Mouse (Mus musculus) adrenal gland, postnatal 4 days (tissue): Measurements from ENCODE around the gene Ccdc142. TPM values are rescaled to one million over a fixed set of nuclear protein-coding genes. Genes with fewer than 3 reads are reported as not detected.
A peak's percentile ranks its signal among the peaks of the same experiment; 100 is the strongest.

Experiments
- DNase-seq, 2 experiments: peaks; one replicate each; pipeline ENCODE4 v3.0.0; 2021 to 2022; ENCODE audit warnings: low spot score in 2 of 2, mixed read lengths in 2 of 2
- microRNA-seq: library from miRNA; unstranded; fragments of <30 nt; microRNA quantifications from one replicate; pipeline ENCODE4 v1.2.0, GENCODE M21; 2021
- total RNA-seq, 2 experiments: library from RNA; stranded (reverse); gene quantifications; 2 replicates each; pipeline ENCODE4 v1.2.3; 2021

The Ccdc142 gene
- total RNA-seq, 2 experiments from 2014 or later, result 10.0 to 15.7 TPM

DNA sequence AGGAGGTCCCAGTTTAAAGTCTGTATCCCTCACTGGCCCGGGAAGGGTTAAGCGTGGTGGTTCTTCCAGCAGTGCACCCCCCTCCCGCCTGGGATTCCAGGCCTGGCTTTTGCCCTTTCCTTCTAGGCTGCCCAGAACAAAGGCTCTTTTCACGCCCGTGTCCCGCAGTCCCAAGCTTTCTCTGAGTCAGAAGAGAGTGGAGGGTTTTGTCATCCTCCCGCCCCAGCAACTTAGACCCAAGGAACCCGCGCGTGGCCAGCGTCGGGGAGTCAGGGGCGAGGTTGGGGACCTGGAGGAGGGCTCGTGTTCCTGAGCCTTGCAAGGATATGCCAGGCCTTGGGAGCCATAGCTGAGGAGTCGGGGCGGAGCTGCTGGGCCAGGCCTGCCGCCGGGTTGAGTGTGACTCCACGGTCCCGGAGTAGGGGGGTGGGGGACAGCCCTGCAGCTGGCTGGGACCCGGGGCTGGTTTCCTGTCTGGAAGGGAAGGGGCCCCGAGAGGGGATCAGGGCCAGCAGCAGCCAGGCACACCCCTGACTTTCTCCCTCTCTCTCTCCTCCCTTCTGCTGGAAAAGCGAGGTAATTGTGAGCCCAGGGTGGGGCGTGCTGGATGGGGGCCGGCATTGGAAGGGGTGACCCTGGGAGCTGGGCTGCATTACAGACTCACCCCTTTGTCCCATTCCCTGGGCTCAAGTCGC is 35.6 kb downstream of the Ccdc142 start:
- DNase-seq, result peak in 1 of 2 experiments; percentile 60

DNA sequence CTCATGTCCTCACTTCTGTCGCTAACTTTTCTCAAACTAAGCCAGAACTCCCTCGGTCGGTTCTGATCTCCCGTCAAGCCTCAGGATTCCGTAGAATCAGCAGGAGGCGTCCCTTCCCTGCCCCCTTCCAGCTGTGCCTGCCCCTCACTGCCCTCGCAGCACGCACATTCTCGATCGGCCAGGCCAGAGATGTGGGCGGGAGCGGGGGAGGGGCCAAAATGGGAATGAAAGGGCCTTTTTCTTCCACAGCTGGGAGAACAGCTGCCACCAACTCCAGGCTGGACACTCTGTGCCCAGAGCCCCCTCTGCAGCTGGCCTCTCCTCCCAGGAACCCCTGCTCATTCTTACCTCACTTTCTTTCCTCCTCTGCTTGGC is 36.2 kb downstream of the Ccdc142 start:
- DNase-seq, result peak; percentile 71 to 83

DNA sequence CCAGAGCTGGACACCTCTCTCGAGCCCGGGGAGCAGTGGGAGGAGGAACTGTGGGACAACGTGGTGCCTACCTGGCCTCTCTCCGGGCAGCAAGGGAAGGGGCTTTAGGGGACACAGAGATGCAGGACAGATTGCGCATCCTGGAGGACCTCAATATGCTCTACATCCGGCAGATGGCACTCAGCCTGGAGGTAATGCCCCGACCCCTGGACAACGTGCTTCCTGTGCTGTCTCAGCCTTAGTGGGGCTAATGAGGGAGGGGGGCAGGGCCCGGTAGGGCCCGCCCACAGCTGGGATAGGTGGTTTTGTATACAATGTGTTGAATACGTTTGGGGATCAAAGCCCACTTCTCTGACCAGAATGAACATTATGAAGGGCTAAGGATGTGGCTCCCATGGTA is 36.7 kb downstream of the Ccdc142 start:
- DNase-seq, result no peak

DNA sequence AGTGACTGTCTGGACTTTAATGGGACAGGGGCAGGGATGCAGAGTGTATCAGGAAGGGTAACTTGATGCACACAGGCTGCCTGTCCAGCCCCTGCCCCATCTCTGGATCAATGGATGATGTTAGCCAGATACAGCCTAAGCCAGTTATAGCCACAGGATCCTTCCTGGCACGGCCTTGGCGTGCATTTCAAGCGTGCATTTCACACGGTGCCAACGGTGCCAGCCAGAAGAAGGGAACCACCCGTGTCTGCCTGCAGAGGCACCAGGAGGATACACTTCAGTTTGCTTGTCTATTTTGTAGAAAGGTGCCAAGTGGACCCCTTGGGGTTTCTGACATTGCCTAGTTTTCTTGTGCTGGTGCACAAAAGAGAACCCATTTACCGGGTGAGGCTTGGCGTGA is 38.6 kb downstream of the Ccdc142 start:
- DNase-seq, result no peak

DNA sequence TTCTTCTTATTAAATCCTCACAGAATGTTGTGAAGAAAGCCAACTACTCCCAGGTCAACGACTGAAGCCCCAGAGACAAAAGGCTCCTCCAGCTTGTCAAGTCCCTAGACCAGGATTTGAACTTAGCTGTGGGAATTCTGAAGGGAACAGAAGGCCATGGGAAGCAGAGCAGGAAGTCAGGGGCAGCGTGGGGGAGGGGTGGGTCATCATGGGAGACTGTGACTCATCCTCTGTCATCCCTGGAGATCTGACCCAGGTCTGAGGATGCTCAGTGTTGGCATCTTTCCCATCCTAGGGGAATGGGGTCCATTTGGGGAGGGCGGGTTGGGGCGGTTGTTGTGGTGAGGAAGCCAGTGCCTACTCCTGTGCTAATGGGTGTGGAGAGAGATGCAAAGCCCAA is 40.2 kb downstream of the Ccdc142 start:
- no peak for DNase-seq

DNA sequence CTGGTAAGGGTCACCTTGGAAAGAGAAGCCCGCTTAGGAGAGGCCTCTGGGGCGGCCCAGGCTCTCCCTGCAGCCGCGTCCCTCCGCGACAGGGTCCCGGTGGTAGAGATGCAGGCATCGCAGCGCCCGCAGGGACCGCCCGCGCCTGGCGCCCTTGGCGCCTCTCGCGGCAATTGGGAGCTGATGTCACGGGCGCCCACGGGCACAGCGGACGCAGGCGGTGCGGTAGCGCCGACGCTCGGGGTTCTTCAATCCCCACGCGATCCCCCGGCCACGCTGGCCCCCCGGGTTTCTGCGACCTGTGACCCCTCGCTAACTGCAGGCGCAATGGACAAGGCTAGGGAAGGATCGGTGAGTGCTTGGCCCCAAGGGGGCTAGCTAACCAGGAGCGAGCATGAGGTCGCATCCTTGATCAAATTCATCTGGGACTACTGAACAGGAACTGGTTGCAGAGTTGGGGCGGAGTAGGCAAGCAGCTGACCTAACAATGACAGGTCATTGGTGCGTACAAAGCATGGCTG is 40.9 kb downstream of the Ccdc142 start:
- DNase-seq, result no peak

DNA sequence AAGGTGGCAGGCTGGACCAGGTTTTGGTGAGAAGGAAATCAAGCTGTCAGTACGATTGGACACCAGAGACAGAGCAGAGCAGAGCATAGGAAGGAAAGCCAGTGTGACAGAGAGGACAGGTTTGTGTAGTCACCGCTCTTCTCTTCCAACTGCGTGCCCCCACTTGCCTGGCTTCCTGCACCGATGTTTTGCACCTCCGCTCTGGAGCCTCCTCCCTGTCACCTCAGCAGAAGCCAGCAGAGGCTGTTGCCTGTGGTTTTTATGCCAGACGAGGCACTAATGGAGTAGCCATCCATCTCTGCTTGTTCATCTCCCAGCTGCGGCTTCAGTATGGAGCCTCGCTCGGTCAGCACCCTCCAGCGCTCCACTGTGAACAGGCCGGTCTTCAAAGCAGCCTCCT is 41.5 kb downstream of the Ccdc142 start:
- DNase-seq, result no peak

DNA sequence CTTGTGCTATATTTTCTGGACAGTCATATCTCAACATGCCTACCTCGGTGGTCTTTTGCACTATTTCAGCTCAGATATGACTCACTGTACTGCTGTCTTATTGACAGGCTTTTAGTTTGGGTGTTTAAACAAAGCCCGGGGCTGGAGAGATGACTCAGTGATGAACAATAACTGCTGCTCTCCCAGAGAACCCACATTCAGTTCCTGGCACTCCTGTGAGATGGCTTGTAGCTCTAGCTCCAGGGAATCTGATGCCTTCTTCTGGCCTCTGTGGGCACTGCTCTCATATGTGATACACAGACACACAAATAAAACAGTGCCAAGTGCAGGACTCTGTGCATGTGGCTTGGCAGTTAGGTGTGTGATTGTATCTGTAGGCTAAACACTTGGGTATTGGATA is 43.8 kb downstream of the Ccdc142 start:
- no peak for DNase-seq

DNA sequence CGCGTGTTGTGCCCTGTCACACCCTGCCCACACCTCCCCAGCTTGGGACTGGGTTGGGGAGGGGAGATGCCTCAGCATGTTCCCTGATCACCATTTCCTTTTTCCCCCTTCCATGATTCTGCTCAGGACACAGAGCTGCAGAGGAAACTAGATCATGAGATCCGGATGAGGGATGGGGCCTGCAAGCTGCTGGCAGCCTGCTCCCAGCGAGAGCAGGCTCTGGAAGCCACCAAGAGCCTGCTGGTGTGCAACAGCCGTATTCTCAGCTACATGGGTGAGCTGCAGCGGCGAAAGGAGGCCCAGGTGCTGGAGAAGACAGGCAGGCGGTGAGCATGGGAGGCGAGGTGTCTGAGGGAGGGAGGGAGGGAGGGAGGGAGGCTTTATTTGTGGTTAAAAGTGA is 44.4 kb downstream of the Ccdc142 start:
- DNase-seq, result no peak

DNA sequence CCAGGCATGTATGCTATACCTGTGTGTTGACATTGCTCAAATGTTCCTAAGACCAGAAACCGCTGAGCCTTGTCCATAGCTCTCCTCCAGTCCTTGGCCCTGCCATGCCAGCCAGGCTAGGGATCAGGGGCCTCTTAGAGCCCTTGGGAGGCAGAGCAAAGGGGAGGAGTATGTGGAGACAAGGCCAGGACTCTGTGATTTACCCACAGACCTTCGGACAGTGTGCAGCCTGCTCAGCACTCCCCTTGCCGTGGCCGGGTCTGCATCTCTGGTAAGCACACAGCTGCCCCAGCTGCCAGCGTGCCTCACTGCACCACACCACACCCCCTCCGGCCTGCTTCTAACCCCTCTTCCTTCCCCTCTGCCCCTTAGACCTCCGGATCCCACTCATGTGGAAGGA is 45.9 kb downstream of the Ccdc142 start:
- no peak for DNase-seq

DNA sequence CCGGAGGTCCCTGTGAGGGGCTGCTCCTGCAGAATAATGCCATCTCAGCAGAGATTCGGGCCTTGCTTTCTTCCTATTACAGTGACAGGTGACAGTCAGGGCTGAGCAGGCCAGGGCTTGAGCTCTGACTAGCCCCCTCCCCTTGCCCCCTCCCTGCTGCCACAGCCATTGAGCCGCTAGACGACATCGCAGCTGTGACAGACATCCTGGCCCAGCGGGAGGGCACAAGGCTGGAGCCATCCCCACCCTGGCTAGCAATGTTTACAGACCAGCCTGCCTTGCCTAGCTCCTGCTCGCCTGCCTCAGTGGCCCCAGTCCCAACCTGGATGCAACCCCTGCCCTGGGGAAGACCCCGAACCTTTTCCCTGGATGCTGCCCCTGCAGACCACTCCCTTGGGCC is 50.3 kb downstream of the Ccdc142 start:
- DNase-seq, result no peak

DNA sequence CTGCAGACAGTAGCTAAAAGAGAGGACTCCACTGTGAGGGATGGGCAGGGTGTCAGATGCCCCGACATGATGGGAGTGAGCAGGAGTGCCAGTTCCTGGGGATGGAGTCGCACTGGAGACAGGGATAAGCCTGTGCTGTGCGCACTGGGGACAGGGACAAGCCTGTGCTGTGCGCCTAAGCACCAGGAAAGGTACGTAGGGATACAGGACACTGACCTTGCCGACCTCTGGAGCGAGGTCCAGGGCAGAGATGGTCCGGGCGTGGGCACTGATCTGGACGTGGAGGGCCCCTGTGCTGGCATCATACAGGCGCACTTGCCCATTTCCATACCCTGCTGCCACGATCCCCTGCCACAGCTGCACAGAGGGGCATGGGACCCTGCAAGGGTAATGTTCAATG is 51.6 kb downstream of the Ccdc142 start:
- DNase-seq, result no peak

DNA sequence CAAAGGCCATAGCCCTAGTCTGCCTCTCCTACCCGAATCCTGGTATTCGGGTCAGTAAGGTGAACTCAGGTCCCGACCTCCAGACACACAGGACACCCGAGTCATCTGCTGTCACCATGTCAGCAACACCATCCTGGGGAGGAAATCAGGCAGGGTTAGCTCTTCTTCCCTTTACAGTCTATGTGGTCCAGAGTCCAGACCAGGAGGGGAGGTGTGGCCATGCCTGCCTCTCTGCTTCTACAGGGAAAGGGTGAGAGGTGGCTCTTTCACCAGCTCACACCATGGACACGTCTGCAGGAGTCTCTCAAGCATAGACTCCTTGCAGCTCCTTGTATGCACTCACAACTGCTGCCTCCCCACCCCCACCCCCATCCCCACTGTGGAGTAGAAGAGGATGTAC is 52.1 kb downstream of the Ccdc142 start:
- DNase-seq, result no peak

DNA sequence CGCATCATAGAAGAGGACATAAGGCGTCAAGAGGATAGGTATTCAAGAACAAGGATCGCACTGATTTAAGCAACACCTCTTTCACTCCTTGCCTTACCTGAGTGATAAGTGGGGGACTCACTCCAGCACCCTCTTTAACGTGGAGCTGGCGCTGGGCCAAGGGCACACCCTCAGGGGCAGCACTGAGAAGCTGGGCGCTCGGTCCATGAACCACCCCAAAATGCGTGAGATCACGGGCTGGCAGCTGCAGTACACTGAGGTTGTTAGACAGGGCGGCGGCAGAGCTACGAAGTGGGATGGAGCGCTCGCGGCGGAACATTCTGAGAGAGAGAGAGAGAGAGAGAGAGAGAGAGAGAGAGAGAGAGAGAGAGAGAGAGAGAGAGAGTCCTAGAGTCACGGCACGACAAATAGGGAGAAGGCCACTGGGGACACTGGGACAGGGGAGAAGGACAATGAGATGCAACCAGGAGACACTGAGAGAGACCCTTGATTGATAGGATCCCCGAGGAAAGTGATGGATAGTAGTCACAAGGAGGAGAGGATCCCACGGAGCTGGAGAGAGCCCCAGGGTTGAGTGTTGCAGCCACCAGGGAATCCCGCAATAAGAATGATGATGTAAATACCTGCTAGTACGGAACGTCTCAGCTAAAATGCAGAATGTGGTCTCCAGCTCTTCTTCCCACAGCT is 54.3 kb downstream of the Ccdc142 start:
- DNase-seq, result no peak

DNA sequence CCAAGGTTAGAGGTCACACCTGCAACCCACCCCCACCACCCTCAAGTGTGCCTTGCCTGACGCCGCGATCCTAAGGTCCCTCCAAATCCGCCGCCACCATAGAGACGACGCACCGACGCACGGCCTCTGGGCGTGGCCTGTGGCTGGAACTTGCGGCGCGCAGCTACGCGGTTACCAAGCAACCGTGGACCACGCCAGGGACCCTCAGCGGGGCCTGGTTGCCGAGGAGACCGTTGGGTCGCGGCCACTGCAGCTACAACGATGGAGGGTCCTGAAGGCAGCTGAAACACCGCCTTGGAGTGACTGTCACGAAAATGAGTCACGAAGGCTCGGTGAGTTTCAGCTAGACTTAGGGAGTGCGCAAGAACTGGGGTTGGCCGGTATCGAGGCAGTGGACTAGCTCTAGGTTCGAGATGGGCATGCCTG is 54.9 kb downstream of the Ccdc142 start, which contains the start of the genes Wdr54 and 1700003E16Rik:
TSS of gene Wdr54 (minus strand) at position 139 of the 426 bp plus-strand sequence.
TSS of gene 1700003E16Rik (plus strand) at position 146 of the 426 bp plus-strand sequence.
- no peak for DNase-seq

Small RNA genes within 50 kb of the gene (microRNA-seq; reads per million reads assigned to microRNA genes)
- not detected for gene Mir3470a

Other genes with a start within 250 kb of the Ccdc142 start
- gene Sema4f, start 161.8 kb upstream of the Ccdc142 start, total RNA-seq, result 1 to 10 TPM; 2.0 to 3.5 TPM
- under 1 TPM in 1 of 2 experiments, not detected in 1; 0.14 TPM for gene M1ap, start 154.7 kb upstream of the Ccdc142 start, total RNA-seq
- 10 to 100 TPM; 16.1 to 16.2 TPM for gene Dok1, start 68.1 kb upstream of the Ccdc142 start, total RNA-seq
- 1 to 10 TPM; 6.2 to 9.4 TPM for gene Loxl3, start 67.4 kb upstream of the Ccdc142 start, total RNA-seq
- 100 to 1,000 TPM; 170 to 175 TPM for gene Aup1, start 47.1 kb upstream of the Ccdc142 start, total RNA-seq
- 10 to 100 TPM; 63.3 to 68.5 TPM for gene Htra2, start 46.3 kb upstream of the Ccdc142 start, total RNA-seq
- gene Dqx1, start 43.8 kb upstream of the Ccdc142 start, total RNA-seq, result 1 to 10 TPM; 4.1 to 4.4 TPM
- 10 to 100 TPM; 24.0 to 30.0 TPM for gene Tlx2, start 31.3 kb upstream of the Ccdc142 start, total RNA-seq
- 10 to 100 TPM; 69.2 to 79.1 TPM for gene Pcgf1, start 23.7 kb upstream of the Ccdc142 start, total RNA-seq
- 10 to 100 TPM; 18.6 to 22.4 TPM for gene Lbx2, start 15.2 kb upstream of the Ccdc142 start, total RNA-seq
- gene Gm42688, start within 50 bp of the Ccdc142 start, total RNA-seq, result 10 to 100 TPM; 10.6 to 11.4 TPM
- 10 to 100 TPM; 77.6 to 82.6 TPM for gene Mrpl53, start 7.4 kb downstream of the Ccdc142 start, total RNA-seq
- gene Mogs, start 13.9 kb downstream of the Ccdc142 start, total RNA-seq, result 10 to 100 TPM; 60.1 to 64.3 TPM
- 10 to 100 TPM; 84.5 to 86.4 TPM for gene Wbp1, start 20.0 kb downstream of the Ccdc142 start, total RNA-seq
- 10 to 100 TPM; 29.0 to 31.7 TPM for gene Ino80b, start 23.8 kb downstream of the Ccdc142 start, total RNA-seq
- 10 to 100 TPM; 36.8 to 40.3 TPM for gene Rtkn, start 33.9 kb downstream of the Ccdc142 start, total RNA-seq
- gene Wdr54, start 54.8 kb downstream of the Ccdc142 start, total RNA-seq, result 1 to 10 TPM; 3.5 to 3.6 TPM
- gene 1700003E16Rik, start 54.8 kb downstream of the Ccdc142 start, total RNA-seq, result under 1 TPM; 0.40 to 0.53 TPM
- gene Dctn1, start 64.3 kb downstream of the Ccdc142 start, total RNA-seq, result 100 to 1,000 TPM; 156 to 176 TPM
- gene Slc4a5, start 118.2 kb downstream of the Ccdc142 start, total RNA-seq, result under 1 TPM; 0.40 to 0.42 TPM
- gene Mthfd2, start 224.3 kb downstream of the Ccdc142 start, total RNA-seq, result 10 to 100 TPM; 18.2 to 23.8 TPM
- gene Mob1a, start 224.4 kb downstream of the Ccdc142 start, total RNA-seq, result 10 to 100 TPM; 75.9 to 78.2 TPM
- 100 to 1,000 TPM; 130 to 162 TPM for gene Bola3, start 247.5 kb downstream of the Ccdc142 start, total RNA-seq